Mouse (Mus musculus): ENCODE data around the gene Fam102a.

DNA sequence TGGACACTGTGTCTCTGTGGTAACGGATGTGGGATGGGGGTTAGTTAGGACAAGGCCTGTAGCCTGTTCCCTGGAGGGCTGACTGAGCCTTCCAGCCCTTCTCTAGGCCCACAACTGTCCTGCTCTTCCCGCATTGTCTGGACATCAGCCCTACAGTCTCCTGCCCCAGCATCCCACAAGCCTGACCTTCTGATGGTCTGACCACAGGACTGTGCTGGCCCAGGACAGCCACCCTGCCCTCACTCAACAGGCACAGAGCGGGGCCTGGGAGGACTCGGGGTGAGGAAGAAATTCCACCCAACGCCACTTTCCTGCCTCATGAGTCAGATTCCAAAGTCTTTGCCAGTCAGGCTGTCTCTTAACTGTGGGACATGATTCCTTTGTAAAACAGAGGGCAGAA lies 62.6 kb downstream of the Fam102a start:
- TF ChIP-seq CTCF (IDR thresholded peaks at IDR 0.05; ENCODE audit: low read depth) (no peak), EP300 (optimal IDR thresholded peaks at IDR 0.05) (no peak)
